Mouse (Mus musculus) brain, embryonic 14.5 days (tissue): ENCODE results near the gene Pde4b.

Experiments
- CTCF ChIP-seq: fragments of 200-500 bp; IDR thresholded peaks from 2 replicates; pipeline ENCODE4 v1.5.1; 2012; ENCODE audit warnings: inconsistent platforms, mild to moderate bottlenecking, moderate library complexity, borderline replicate concordance; ENCODE audit not compliant: insufficient read depth, insufficient read length; ENCODE audit errors: extremely low read depth
- POLR2A ChIP-seq: fragments of 200-500 bp; IDR thresholded peaks from 2 replicates; pipeline ENCODE4 v1.6.1; 2012; ENCODE audit warnings: mild to moderate bottlenecking, inconsistent platforms, borderline replicate concordance; ENCODE audit not compliant: poor library complexity, insufficient read depth, insufficient read length, severe bottlenecking; ENCODE audit errors: extremely low read depth

DNA sequence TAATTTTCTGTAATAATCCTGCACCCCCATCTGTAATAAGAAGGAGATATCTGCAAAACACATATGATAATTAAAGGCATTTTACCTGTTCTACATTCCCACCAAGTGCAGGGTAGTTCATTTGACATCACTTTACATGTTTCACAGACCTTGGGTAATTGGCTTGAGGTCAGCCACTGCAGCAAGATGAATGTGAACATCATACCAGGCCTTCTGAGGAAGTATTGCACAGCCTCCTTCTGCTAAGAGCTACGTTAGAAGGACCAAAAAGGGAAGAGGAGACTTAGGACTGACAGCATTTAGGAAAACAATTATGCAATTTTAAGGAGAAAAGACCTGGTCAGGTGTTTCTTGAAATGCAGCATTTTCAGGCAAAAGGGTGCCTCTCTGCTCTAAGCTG is 479.1 kb downstream of the Pde4b start:
- TF ChIP-seq POLR2A (no peak), CTCF (no peak)
